Mouse (Mus musculus) megakaryocyte progenitor cell, adult 5-6 weeks (primary cell): ENCODE results near the gene Ermp1. TPM values are rescaled to one million over a fixed set of nuclear protein-coding genes. Genes with fewer than 3 reads are reported as not detected.

Experiments used
- ATAC-seq: replicated peaks from 2 replicates; pipeline ENCODE4 v1.8.0; 2016; ENCODE audit warnings: mild to moderate bottlenecking, moderate TSS enrichment, inconsistent platforms; ENCODE audit not compliant: poor library complexity
- total RNA-seq, 2 experiments: library from RNA; stranded (forward) in 1 of 2; stranded (reverse) in 1 of 2; fragments of 157-497, 149-512 nt in 1 of 2; fragments of 200-1000 nt in 1 of 2; gene quantifications; 2 replicates each; pipeline versions ENCODE4 v1.2.3 to v1.2.4; 2015 to 2017

Gene Ermp1
- total RNA-seq (2015) (37.3 and 42.5 TPM in 2 replicates), total RNA-seq (2017) (44.8 and 51.3 TPM in 2 replicates)

DNA sequence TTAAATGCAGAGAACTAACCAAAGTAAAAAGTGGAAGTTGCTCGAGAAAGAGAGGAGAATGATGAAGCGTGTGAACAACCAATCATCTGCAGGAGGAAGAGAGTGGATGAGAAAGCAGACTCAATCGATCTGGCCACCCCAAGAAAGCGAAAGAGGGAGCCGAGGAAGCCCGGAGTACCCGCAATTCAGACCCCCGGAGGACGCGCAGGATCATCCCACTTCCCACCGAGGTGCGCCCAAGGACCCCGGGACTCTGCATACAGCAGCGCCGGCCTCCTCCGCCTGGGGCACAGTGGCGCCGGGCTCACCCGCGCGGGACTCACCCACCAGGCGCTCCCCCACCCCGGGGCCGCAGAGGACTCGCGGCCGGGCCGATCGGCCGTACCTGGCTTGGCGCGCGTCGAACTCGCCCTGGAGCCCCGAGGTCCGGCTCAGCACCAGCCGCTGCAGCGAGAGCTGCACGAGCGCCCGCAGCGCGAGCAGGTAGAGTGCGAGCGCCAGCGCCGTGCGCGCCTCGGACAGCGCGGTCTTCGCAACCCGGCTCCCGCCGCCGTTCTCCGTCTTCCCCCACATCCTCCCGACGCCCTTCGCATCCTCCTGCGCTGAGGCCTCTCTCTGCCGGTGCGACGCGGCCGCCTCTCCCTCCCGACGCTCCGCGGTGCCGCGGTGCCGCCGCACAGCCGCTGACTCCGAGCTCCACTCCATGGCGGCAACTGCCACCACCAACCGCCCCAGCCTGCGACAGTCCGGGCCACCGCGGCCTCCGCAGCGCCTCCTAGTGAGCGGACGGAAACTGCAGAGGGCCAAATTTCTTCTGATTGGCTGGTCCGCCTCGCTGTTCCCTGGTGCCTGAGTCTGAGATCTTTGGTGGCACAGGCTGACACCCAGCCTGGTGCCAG, at the start of gene Ermp1:
Gene Ermp1, minus strand, starts transcription at position 765 of the 899 bp plus-strand sequence.
- ATAC-seq, result peak; percentile 98

DNA sequence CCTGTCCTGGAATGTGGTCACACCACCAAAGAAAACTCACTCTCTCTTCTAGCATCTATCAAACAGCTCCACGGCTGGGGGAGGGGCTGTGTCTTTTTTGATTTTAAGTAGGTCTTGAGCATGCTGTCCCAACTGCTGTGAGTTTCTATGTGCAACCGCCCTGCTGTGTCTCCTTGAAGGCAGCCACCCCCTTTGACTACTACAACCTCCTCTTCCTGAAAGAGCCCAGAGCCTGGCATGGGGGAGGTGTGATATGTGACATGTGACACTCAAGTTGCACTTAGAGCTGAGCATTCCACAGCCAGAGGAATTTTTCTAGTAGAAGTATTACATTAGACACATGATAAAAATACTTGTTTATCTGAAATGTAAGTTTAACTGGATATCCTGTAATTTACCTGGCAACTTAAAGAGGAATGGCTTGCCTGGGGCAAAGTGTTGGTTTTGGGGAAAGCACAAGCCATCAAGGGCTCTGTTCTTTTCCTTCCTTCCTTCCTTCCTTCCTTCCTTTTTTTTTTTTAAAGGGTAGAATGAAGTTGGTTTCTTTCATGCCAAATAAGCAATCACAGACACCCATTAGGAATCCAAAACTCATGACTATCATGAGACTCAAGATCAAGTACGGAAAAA, 49.1 kb upstream of the Ermp1 start, which contains the start of gene Mlana:
Gene Mlana, plus strand, starts transcription at position 580 of the 630 bp plus-strand sequence.
- ATAC-seq, result no peak

DNA sequence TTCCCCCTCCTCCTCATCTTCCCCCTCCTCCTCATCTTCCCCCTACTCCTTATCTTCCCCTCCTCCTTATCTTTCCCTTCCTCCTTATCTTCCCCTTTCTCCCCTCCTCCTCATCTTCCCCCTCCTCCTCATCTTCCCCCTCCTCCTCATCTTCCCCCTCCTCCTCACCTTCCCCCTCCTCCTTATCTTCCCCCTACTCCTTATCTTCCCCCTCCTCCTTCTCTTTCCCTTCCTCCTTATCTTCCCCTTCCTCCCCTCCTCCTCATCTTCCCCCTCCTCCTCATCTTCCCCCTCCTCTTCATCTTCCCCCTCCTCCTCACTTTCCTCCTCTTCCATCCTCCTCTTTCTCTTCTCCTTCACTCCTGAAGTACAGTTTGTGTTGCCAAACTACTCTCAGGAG, 48.6 kb upstream of the Ermp1 start:
- ATAC-seq, result no peak

GRCm38 (mm10) chr19:29696309-29696708, 48.1 kb upstream of the Ermp1 start:
- no peak for ATAC-seq

GRCm38 (mm10) chr19:29695071-29695470, 46.9 kb upstream of the Ermp1 start:
- ATAC-seq, result no peak

DNA sequence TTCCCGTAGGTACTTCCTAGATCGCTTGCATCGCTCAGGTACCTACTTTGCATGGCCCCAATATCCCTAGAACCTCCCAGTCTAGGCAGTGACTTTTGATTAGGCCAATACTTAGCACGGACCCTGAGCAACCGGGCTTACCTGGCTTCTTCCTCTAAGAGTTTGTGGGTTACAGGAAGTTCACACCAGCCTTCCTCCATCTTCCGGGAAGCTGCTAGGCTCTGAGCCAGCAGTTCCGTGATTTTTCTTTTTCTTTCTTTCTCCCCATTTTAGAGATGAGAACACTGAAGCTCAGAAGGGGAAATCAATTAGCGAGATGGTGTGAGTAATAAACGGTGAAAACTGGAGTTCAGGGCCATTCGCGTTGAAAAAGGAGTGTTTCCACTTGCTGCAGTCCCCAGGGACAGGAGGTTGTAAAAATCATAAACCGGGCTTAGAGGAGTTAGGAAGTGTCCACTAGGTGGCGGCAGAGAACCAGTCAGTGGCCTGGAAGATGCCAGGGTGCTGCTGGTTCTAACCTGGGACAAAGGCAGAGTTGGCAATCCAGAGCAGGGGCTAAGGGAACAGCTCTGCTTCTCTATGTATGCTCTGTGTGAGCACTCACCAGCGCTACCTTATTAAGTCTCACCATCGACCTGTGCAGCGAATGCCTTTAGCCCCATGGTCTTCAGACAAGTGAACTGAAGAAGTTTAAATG, 35.8 kb upstream of the Ermp1 start:
- peak; percentile 92 for ATAC-seq

DNA sequence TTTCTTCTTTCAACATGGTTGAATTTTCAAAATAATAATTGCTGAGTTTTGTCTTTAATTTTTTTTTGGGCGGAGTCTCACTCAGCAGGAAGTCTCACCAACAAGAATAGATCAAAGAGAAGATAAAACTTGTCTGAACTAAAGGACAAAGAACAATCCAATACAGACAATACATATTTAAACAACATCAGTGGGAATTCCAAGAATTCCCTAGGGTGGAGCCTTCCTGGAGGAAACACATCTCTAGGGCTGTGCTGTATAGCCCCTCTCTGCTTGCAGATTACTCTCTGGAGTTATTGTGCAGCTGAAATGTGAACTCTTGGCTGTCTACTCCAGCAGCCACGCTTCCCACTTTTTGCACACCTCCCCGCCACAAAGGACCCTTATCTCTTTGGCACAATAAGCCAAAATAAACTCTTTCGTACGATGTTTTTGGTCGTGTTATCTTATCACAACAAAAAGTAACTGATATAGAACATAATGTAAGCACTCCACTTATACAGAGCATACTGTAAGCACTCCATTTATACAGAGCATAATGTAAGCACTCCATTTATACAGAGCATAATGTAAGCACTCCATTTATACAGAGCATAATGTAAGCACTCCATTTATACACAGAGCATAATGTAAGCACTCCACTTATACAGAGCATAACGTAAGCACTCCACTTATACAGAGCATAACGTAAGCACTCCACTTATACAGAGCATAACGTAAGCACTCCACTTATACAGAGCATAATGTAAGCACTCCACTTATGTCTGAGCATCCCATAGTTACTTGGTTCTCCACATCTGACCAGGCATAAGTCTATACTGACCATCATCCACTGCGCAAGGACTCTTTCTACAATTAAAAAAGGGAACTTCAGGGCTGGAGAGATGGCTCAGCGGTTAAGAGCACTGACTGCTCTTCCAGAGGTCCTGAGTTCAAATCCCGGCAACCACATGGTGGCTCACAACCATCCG, 32.3 kb upstream of the Ermp1 start:
- 0 out of 2 replicates have a peak, but pooled peaks have one; percentile 14 for ATAC-seq

DNA sequence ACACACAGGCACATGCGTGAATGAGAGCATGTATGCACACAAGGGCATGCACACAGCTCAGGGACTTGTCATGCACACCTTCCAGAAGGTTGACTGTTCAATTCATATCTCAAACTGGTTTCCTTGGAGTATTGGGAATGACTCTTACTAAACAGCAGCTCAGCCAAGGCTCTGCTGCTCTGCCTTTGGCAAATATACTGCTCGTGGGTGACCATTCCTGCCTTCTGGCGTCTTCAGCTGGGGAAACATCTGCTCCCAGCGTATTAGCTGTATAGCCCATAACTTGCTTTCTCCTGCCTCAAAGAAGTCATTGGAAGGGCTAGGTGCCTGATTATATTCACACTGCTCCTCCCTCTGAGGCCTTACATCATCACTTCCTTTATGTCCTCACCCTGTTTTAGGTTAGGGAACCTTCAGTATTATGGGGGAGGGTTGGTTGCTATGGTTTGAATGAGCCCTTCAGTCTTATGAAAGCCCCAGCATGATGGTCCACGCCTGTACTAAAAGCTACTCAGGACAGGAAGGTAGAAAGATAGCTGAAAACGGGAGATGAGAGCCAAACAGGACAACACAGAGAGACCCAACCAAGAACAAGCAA, 30.1 kb upstream of the Ermp1 start:
- ATAC-seq, result peak; percentile 76

DNA sequence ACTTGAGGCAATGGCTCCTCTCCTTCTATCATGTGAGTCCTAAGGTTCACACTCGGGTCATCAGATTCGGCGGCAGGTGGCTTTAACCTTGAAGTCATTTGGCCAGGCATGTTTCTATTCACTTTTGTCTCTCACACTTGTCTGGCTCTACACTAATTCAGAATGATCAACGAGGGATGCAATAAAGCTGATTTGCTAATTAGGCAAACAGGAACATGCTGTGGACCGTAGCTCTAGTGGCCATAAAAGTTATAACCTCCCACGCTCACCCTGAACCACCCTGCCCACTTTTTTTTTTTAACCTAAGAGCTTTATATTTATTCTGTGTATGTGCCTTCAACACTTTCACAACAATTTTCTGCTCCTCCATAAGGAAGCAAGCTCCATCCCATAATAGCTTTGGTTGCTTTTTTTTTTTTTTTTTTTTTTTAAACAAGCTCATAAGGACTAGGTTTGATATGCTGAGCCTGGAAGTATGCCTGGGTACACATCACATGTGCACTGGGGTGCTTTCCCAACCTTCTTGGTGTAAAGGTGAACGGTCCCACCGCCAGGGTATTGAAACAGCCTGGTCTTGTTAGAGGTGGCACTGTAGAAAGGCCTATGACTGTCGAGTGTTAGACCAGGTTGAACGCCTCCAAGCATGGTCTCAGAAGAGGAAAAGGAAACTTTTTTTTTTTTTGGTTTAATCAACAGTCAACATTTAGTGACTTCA, 28.4 kb upstream of the Ermp1 start:
- no peak for ATAC-seq

- ATAC-seq, result peak; percentile 69
Observed at GRCm38 (mm10) chr19:29675562-29676078, 27.4 kb upstream of the Ermp1 start.

GRCm38 (mm10) chr19:29674946-29675345, 26.7 kb upstream of the Ermp1 start:
- no peak for ATAC-seq

- ATAC-seq, result no peak
Observed at GRCm38 (mm10) chr19:29672660-29673059, 24.4 kb upstream of the Ermp1 start.

- ATAC-seq, result no peak
Observed at GRCm38 (mm10) chr19:29671160-29671559, 22.9 kb upstream of the Ermp1 start.

DNA sequence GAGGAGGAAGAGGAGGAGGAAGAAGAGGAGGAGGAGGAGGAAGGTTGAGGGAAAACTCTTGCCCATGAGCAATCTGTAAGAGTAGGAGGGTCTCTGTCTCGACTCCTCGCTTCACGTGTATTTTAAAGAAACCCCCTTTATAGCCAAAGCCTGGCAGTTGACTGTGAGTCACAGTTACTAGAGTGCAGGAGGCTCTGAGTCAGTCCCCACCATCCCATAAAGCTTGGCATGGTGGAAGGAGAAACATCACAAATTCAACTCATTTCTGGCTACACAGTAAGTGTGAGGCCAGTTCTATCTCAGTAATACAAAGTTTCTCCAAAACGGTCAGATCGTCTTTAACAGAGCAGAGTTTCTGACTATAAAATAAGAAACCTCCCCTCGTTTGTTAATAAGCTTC, 22.0 kb upstream of the Ermp1 start:
- ATAC-seq, result no peak

- ATAC-seq, result no peak
Observed at GRCm38 (mm10) chr19:29668135-29668534, 19.9 kb upstream of the Ermp1 start.

DNA sequence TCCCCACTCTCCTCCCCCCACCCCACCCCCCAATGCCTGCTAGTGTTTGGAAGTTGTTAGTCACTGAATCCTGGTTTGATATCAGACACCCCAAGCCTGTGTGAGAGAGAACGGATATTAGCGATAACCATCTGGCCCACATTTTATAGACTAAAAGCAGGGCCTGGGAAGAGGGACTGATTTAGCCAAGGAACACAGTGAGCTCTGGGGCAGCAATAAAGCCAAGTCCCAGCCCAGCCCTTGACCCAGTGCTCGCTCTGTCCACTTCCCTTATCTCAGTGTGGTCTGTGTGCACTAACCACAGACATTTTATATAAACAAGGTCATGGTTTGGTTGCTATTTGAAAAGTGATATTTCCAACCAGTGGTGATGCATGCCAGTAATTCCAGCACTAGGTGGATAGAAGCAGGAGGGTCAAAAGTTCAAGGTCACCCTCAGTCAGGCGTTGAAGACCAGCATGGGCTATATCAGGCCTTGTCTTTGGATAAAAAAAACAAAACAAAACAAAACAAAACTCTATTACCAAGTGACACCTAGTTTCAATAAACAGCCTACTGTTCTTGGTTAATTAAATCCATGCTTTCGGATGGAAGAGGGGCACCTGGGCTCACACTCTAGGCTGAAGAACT, 18.9 kb upstream of the Ermp1 start:
- peak; percentile 46; the same call in 1 of the 2 replicates for ATAC-seq

DNA sequence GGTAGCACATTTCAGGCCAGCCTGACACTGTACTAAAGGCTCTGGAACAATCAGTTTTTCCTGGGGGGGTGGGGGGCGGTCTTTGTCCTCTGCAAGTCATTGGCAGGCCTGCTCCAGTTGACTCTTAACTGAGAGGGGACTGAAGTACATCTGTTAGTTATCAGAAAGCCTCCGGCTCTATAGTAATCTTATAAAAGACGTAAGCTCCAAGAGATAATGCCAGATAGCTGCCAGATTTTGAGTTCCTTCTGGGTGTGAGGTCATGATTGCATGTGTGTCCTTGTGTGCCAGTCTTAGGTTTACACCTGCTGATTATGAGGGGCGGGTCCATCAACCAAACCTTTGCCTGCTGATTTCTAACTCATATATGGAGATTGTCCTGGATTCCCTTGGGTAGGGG, 17.9 kb upstream of the Ermp1 start:
- no peak; the same call in 1 of the 2 replicates for ATAC-seq

DNA sequence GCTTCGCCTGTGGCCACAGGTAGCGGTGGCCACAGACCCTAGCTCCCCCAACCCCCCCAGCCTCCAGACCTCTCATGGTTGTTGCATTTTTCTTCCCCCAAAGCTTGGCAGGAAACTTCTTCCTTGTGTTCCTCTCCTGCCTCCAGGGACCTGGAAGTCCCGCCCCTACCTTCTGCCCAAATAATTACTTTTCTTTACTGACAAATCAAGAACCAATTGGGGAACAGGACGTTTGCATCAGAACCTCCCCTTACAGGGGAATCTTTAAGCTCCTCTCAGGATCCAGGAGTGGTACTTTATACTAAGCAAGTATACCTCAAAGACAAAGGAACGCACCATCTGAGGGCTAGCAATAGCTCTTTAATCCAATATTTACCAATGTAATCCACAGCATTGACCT, 16.7 kb upstream of the Ermp1 start:
- ATAC-seq, result no peak
